Mouse (Mus musculus) G1E (cell line): ENCODE results near the gene Scml4. TPM values are rescaled to one million over a fixed set of nuclear protein-coding genes. Genes with fewer than 3 reads are reported as not detected.

ENCODE experiments used
- ATAC-seq: 2 replicates; pipeline ENCODE4 v1.8.0; 2016; ENCODE audit warnings: mild to moderate bottlenecking; ENCODE audit not compliant: insufficient number of reproducible peaks, poor library complexity, low FRiP score, severe bottlenecking; ENCODE audit errors: extremely low read depth
- DNase-seq: peaks from one replicate; pipeline ENCODE4 v3.0.0; 2012; ENCODE audit warnings: low spot score
- H3K27me3 ChIP-seq: 2 replicates; pipeline ENCODE4 v1.6.1; 2012; ENCODE audit warnings: mild to moderate bottlenecking, low read length, inconsistent platforms; ENCODE audit not compliant: insufficient read depth
- H3K36me3 ChIP-seq: replicated peaks from 2 replicates; pipeline ENCODE3; 2012; ENCODE audit warnings: mild to moderate bottlenecking, inconsistent platforms
- H3K4me1 ChIP-seq: 2 replicates; pipeline ENCODE4 v1.6.1; 2012; ENCODE audit warnings: low read depth, low read length, inconsistent platforms, mixed read lengths; ENCODE audit not compliant: insufficient read depth
- H3K4me3 ChIP-seq: 2 replicates; pipeline ENCODE4 v1.5.1; 2012; ENCODE audit warnings: low read depth, mild to moderate bottlenecking, inconsistent platforms, low read length, moderate library complexity, mixed read lengths
- H3K9me3 ChIP-seq: replicated peaks from 2 replicates; pipeline ENCODE4 v1.6.1; 2012; ENCODE audit warnings: inconsistent platforms
- CTCF ChIP-seq: IDR thresholded peaks from 2 replicates; pipeline ENCODE4 v1.5.1; 2012; ENCODE audit warnings: low read depth, low read length, inconsistent platforms, mixed read lengths
- GATA1 ChIP-seq: IDR thresholded peaks from 2 replicates; pipeline ENCODE4 v1.6.1; 2012; ENCODE audit warnings: borderline replicate concordance, low read length, inconsistent platforms, mixed read lengths
- GATA2 ChIP-seq: IDR thresholded peaks from 2 replicates; pipeline ENCODE4 v1.6.1; 2012; ENCODE audit warnings: low read depth, low read length, inconsistent platforms, borderline replicate concordance
- POLR2AphosphoS5 ChIP-seq: IDR thresholded peaks from 2 replicates; pipeline ENCODE4 v1.6.1; 2012; ENCODE audit warnings: low read depth, low read length, inconsistent platforms; ENCODE audit not compliant: insufficient replicate concordance
- TAL1 ChIP-seq: conservative IDR thresholded peaks from 2 replicates; pipeline ENCODE4 v1.6.1; 2012; ENCODE audit warnings: low read depth, low read length, inconsistent platforms, mixed read lengths
- polyA plus RNA-seq: library from polyadenylated mRNA; stranded (reverse); fragments of >175 nt; gene quantifications from 2 replicates; pipeline ENCODE4 v1.2.3, GENCODE M21; 2012
- total RNA-seq, 2 experiments: library from RNA; stranded (forward) in 1 of 2; stranded (reverse) in 1 of 2; fragments of 200-1000 nt in 1 of 2; fragments of >200 nt in 1 of 2; fragmentation: Nextera tagmentation in 1 of 2; gene quantifications; 2 replicates each; pipeline ENCODE4 v1.2.3; 2014 to 2017

Scml4 gene
- total and polyA plus RNA-seq, 3 experiments = not detected

DNA sequence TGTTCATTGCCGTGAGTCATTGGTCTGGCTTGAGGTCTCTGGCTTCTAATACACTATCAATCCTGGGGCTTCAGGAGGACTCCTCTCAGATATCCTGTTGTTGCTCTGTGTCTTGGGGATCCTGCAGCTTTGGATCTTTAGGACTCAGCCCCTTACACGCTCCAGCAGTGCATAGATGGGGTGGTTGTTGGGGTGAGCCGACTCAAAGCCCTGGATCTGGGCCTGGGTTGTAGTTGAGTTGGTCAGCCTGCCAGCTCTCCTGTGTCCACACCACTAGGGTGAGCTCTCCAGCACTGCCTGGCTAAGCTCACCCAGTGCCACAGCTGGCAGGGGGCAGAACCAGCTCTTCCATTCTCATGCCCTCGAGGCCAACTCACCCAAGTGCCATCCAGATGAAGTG lies 78.2 kb downstream of the Scml4 start:
- Histone ChIP-seq H3K9me3 (no peaks in the 10 kb centered on the region), H3K4me3 (no peak overlapping the region), H3K36me3 (no peaks in the 10 kb centered on the region), H3K27me3 (peaks cover 2% of the 10 kb centered on the region; the same call in 1 of the 2 replicates), H3K4me1 (no peaks in the 10 kb centered on the region)
- ATAC-seq (no peak), DNase-seq (no peak)
- TF ChIP-seq TAL1 = no peak
- TF ChIP-seq POLR2AphosphoS5 = no peak
- no peak for TF ChIP-seq GATA1
- TF ChIP-seq CTCF = no peak
- TF ChIP-seq GATA2 = no peak

DNA sequence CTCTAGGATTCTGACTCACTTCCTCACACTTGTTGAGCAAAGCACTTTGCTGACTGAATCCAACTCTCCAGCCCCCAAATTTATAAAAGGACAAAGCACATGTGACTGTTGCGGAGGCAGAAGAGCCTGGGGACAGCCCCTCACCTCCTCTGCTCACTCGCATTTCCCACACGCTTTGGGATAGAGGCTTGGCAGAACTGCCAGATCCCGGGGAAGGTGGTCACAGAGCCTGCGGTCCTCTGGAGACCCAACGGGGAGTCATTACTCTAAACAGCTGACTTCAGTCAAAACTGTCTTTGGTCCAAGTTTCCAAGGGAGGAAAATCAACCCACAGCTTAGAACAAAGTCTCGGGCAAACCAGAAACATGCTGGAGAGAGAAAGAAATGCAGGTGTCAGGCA lies 79.5 kb downstream of the Scml4 start:
- ATAC-seq (no peak), DNase-seq (no peak)
- no peaks in the 10 kb centered on the region for H3K9me3 ChIP-seq
- H3K36me3 ChIP-seq = no peaks in the 10 kb centered on the region
- no peaks in the 10 kb centered on the region for H3K4me1 ChIP-seq
- no peak overlapping the region for H3K4me3 ChIP-seq
- no peak for TF ChIP-seq POLR2AphosphoS5
- TF ChIP-seq GATA2 = no peak
- no peak for TF ChIP-seq GATA1
- no peak for TF ChIP-seq CTCF
- TF ChIP-seq TAL1 = no peak
- peaks cover 2% of the 10 kb centered on the region; the same call in 1 of the 2 replicates for H3K27me3 ChIP-seq

DNA sequence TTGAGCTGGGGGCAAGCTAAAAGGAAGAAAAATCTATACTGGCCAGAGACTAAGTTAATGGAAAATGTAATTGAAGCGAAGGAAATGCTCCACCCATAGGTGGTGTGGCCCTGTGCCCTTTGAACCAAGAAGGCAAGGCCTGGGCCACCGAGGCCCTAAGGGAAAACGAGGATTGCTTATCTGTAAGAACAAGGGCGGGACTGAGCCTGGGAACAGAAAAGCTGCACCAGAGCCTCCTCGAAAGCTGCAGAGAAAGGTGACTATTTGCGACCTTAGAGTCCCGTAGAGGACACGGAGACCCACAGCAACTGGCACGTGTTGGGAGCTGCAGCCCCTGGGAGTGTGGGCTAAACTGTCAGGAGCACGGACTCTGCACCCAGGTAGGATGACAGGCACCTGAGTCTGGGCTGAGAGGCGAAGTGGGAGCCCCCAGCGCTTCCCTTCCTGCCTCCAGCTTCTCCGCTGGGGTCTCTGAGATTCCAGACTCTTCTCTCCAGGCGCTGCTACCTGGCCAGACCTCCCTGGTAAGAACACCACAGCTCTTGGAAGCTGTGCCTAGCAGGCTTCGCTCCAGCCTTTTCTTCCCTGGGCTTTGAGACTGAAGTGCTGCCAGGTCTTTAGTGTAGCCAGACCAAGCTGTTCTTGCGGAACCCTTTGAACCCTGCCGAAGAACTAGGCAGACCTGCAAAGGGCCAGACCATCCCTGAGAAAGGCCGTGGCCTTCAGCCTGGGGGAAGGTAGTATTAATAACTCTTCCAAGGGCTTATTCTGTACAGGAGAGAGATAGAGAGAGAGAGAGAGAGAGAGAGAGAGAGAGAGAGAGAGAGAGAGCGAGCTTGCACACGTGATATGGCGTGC lies 80.3 kb downstream of the Scml4 start:
- Histone ChIP-seq H3K4me1 (no peaks in the 10 kb centered on the region), H3K27me3 (peaks cover 2% of the 10 kb centered on the region; the same call in 1 of the 2 replicates), H3K36me3 (no peaks in the 10 kb centered on the region), H3K4me3 (no peak overlapping the region), H3K9me3 (no peaks in the 10 kb centered on the region)
- no peak for DNase-seq
- ATAC-seq = no peak
- TF ChIP-seq GATA1 = no peak
- TF ChIP-seq TAL1 = no peak
- no peak for TF ChIP-seq CTCF
- TF ChIP-seq POLR2AphosphoS5 = no peak
- TF ChIP-seq GATA2 = no peak

DNA sequence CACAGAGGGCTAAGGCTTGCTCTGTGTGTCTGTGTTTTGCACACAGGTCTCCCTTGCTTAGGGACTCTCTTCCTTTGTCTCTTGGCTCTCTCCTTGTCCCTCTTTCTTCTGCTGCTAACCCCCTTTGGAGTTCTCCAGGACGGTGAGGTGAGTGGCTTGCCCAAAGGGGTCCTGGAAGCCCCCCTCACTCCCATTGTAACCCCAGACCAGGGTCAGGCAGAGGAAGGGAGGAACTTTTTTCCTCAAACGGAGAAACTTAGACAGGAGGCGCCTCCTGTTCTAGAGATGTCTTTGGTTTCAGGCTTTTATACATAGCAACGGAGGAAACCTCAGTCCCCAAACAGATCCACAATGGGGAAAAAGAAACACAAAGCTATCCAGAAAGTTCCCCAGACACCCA lies 81.1 kb downstream of the Scml4 start:
- ATAC-seq (no peak), DNase-seq (no peak)
- Histone ChIP-seq H3K4me3 (no peak overlapping the region), H3K9me3 (no peaks in the 10 kb centered on the region), H3K4me1 (no peaks in the 10 kb centered on the region), H3K36me3 (no peaks in the 10 kb centered on the region), H3K27me3 (peaks cover 2% of the 10 kb centered on the region; the same call in 1 of the 2 replicates)
- TF ChIP-seq POLR2AphosphoS5 = no peak
- TF ChIP-seq GATA1 = no peak
- no peak for TF ChIP-seq CTCF
- no peak for TF ChIP-seq TAL1
- no peak for TF ChIP-seq GATA2

DNA sequence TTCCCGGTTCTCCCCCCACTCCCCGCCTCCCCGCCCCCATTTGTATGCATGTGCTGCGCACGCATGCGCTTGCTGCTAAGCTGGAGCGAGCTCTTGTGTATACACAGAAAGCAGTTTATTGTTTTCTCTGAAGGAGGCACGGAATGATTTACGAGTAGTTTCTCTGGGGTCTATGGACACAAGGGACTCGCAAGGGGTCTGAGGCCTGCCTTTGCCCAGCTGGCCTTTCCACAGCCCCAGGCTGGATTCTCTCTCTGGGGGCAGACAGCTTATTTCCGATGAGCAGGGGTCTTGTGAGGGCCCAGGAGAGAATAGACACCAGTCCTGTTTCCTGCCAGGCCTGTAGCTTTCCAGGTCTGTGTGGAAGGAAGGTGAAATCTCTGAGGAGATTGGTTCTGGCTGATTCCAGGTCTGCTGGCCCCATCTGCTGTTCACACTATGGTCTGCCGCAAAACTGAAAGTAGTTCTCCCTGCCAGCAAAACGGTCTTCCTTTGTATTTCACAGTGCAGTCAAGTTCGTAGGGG lies 81.6 kb downstream of the Scml4 start:
- DNase-seq (no peak), ATAC-seq (no peak)
- TF ChIP-seq CTCF (no peak), POLR2AphosphoS5 (no peak), GATA2 (no peak), TAL1 (no peak), GATA1 (no peak)

DNA sequence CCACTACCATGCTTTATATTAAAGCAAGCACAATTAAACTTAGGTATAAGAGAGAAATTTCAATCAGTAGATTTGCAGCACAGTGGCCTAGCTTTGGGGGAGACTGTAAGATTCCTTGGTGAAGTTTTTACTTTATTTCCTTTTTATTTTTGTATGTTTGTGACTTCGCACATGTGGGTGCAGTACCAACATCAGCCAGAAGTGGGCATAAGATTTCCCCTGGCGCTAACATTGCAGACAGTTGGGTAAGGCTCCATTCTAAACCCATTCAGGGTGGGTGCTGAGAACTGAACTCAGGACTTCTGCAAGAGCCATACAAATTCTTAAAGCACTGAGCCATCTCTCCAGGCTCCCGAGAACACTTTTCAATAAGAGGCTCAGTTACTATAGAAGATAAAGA lies 82.1 kb downstream of the Scml4 start:
- no peak for DNase-seq
- ATAC-seq = no peak
- Histone ChIP-seq H3K27me3 (peaks cover 7% of the 10 kb centered on the region; the same call in 1 of the 2 replicates), H3K4me3 (no peak overlapping the region), H3K36me3 (no peaks in the 10 kb centered on the region), H3K9me3 (no peaks in the 10 kb centered on the region), H3K4me1 (no peaks in the 10 kb centered on the region)
- TF ChIP-seq POLR2AphosphoS5 (no peak), TAL1 (no peak), GATA1 (no peak), GATA2 (no peak), CTCF (no peak)

More for the DNA sequence above, 81.6 kb downstream of the Scml4 start:
- Histone ChIP-seq H3K4me1 (no peaks in the 10 kb centered on the region), H3K9me3 (no peaks in the 10 kb centered on the region), H3K36me3 (no peaks in the 10 kb centered on the region), H3K27me3 (peaks cover 5% of the 10 kb centered on the region; the same call in 1 of the 2 replicates), H3K4me3 (no peak overlapping the region)
